Mouse (Mus musculus) 3T3-L1 (cell line): ENCODE data around the gene Zfp382.
"Not testable (repeated sequence)": the region's sequence is repeated elsewhere in the genome, so short reads cannot be mapped to it uniquely, and the experiment has no call there.

Experiments
- DNase-seq: peaks from one replicate; pipeline ENCODE4 v3.0.0-alpha.2; 2015; ENCODE audit warnings: low read depth, low spot score

Gene Zfp382

DNA sequence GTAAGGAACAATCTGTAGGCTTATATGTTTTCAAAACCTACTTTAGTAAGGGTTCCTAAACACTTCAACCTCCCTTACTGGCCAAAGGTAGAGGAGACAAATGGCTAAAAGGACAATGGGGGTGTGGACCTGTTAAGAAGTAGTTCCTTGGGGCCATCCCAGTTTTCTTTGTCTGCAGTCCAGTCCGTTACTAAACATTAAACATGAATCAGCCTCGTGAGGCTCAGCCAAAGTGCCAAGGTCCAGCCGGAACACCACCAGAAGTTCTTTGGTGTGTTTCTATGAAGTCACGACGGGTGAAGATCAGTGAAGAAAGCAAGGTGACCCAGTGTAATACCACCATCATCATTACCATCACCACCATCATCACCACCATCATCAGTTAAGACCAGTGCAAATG lies 25.3 kb downstream of the Zfp382 start:
- DNase-seq = no peak

DNA sequence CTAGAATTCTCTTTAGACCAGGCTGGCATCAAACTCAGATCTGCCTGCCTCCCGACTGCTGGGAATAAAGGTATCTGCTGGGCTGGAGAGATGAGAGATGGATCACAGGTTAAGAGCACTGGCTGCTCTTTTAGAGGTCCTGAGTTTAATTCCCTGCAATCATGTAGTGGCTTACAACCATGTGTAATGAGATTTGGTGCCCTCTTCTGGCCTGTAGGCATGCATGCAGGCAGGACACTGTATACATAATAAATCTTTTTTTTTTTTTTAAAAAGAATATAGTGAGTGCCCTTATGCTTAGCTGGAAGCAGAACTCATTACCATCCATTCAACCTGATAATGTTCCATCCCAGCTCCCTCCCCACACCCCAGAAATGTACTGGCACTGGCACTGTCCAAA lies 32.3 kb downstream of the Zfp382 start:
- no peak for DNase-seq

DNA sequence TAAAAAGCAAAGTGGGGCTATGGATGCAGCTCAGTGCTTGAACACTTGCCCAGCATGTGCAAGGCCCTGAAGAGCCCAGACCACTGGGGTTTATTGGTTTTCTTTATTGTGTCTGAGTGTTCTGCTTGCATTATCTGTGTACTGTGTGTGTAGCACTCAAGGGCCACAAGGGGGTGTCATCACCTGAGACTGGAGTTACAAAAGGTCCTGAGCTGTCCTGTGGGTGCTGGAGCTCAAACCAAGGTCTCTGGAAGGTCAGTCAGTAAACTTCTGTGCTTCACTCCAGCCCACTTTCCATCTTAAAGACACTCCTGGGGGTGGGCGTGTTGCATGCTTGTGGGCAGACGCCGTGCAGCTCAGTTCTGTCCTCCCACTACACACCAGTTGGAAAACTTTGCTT lies 33.8 kb downstream of the Zfp382 start:
- DNase-seq = no peak

DNA sequence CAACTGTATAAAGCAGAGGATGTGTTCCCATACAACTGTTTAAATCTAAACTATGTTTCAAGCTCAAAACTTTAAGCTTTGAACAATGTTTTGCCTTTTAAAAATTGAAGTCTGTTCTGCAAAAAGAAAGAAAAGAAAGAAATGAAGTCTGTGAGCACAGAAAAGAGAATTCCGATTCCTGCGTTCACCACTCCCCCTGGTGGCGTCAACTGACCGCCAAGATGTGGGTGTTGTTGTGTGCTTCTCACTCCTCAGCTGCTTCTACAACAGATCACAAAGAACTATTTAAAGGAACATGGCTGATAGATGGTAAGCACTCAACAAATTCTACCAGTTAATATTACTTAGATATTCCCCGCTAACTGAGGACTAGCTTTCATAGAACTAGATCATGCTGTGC lies 41.4 kb downstream of the Zfp382 start:
- DNase-seq = no peak

DNA sequence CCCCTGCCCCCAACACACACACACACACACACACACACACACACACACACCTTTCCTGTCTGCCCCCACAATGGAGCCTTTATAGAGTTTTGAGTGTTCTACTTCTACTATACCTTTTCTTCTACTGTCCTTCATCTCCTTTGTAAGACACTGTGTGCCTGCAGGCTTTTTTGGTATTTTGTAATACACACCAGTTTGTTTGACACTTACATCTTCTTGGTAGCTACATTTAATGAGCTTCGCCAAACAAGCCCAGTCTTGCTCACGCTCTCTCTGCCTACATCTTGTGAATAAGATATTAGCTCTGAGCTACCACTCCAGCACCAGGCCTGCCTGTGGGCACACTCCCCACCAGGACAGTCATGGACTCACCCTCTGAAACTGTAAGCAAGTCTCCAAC lies 43.0 kb downstream of the Zfp382 start:
- no peak for DNase-seq

DNA sequence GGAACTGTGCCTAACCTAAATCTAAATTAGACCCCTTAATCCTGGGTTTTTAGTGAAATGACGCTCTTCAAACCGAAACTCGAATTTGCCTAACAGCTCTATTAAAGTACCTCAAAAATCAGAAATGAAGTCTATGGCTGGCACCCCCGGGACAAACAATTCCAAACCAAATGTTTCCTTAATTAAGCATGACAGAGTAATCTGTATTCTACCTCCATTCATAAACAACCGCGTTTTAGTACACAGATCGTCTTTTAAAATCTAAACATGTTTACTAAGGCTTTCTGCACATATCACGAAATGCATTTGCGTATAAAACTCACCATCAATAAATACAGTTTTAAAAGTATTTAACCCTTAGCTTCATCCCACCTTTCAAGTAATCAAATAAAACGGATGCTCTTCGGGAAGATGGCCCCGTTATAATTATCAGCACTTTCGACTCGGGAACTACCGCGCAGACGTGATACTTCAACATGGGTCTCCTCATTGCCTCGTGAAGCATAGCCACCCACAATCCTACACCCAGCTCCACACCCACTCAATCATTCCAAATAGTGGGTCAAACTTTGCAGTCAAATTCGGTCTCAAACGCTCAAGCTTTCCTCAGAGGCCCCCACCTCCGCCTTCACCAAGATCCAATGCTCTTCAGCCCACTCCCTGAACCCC lies 47.3 kb downstream of the Zfp382 start:
- DNase-seq = peak; percentile 53

DNA sequence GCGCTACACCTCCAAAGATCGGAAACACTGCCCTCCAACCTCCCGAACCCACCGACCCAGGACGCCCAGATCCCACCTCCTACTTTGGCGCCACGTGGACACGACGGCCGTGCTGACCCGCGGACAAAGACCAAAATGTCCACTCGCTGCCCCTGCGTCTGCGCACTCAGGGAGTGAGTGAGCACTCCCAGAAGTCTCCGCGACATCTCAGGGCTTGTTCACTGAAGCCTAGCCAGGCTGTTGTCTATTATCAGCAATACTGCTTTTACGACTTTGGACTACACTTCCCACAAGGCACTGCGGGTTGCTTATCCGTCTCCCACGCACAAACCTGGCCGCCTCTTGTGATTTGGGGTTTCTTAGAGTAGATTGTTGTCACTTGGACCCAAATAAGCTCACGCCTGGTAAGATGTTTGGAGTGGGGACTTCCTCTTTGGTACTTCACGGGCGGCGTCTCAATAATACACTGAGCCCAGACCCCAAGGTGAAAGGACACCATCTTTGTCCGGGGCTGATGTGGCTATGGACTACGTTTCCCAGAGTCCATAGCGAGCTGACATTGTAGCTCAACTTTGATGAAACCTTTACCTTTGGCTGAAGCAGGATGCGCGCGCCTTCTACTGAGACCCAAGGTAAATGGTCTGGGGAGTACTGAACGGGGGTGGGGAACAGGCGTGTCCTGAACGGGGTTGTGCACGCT lies 48.0 kb downstream of the Zfp382 start, which contains the start of gene Zfp146:
TSS of gene Zfp146 (minus strand) at position 168 of the 700 bp plus-strand sequence.
- peak; percentile 96 for DNase-seq

DNA sequence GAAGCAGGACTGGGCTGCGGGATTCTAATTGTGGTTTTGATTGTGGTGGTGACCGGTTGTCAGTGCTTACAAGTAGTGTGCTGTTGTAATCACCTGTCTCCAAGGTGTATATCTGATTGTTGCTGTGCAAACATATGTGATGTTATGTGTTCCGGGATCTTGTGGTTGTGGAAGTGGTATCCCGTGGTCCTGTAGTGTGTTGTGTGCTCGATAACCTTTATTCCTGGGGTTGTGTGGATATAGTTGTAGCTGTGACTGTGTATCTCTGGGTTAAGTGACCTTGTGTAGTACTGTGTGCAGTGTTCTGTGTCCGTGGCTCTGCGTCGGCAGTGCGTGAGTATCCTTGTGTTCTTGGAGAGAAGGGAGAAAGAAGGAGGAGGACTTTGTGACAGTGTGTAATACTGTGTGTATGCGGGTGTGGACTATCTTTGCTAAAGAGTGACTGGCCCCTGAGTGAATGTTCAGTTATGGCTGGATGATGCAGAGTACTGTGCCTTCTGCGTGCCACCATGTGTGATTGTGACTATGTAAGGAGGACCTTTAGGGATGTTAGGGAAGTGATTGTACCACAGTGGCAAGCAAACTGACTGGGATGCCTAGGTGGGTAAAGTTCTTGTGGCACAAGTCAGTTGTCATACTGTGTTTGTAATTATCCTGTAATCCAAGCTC lies 48.7 kb downstream of the Zfp382 start:
- peak; percentile 5 for DNase-seq

DNA sequence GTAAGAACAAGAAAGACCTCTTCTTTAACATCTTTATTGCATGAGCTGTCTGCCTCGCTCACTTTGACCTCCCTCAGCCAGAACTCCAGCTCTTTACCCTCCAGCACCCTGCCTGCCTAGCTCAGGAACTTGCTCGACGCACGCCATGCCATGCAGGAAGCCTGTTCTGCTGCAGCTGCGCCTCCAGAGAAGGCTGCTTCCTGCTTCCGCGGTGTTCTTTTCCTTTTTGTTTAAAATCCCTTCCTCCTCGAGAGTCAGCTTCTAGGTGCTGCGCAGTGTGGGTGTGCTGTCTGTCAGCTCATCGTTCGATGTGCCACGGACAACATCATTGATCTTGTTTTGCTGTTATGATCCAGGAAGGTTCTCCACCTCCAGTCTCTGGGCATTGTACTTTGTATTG lies 54.7 kb downstream of the Zfp382 start:
- DNase-seq = no peak

DNA sequence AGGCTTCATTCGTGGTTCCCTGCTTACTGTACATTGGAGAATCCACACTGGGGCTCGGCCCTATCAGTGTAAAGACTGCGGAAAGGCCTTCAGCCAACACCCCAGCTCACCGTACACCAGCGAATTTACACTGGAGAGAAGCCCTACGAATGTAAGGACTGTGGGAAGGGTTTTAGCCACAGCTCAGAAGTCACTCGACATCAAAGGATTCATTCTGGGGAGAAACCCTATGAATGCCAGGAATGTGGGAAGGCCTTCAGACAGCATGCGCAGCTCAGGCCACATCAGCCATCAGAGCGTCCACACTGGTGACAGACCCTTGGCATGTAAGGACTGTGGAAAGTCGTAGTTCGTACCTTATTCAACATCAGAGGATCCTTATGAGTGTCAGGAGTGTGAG lies 56.5 kb downstream of the Zfp382 start:
- no peak for DNase-seq

DNA sequence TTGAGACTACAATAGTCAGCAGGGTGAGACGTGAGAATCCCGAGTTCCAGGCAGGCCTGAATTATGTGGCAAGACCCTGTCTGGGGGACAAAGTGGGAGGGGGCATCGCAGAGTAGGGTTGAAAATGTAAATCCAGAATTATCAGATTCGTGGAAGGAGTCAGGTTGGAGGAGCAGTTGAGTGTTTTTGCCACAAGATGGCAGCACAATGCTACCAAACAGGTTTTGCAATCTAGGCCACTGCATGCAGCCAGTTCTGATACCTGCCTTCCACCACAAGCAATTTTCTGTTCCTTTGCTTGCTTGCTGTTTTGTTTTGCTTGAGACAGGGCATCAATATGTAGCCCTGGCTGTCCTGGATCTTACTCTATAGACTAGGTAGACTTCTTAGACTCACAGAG lies 59.6 kb downstream of the Zfp382 start:
- DNase-seq = peak; percentile 77

DNA sequence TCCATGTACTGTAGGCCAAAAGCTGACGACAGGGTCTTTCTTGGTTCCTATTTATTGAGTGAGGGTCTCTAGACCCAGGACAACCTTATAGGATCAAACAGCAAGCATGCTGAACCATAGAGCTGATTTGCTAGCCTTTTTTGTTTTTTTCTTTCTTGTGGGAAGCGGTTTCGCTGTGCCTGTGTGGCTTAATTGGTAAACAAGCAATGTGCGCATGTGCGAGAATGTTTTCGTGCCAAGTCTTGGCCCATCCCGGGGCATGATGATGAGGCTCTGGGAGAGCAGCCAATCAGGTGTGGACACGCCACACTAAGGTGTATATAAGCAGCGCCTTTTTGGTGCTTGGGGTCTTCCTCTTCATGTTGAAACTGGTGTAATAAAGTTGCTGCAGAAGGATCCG lies 60.2 kb downstream of the Zfp382 start:
- DNase-seq = not testable (repeated sequence)

DNA sequence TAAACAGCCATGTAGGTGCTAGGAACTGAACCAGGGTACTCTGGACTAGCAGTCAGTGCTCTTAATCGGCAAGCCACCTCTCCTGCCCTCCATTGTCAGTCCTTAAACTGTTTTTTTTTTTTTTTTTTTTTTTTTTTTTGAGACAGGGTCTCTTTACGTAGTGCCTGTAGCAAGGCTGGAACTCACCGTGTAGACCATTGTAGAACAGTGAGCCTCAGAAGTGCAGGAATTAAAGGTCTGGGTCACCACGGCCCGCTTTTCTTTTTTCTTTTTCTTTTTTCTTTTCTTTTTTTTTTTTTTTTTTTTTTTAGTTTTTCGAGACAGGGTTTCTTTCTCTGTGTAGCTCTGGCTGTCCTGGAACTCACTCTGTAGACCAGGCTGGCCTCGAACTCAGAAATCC lies 61.4 kb downstream of the Zfp382 start:
- not testable (repeated sequence) for DNase-seq

DNA sequence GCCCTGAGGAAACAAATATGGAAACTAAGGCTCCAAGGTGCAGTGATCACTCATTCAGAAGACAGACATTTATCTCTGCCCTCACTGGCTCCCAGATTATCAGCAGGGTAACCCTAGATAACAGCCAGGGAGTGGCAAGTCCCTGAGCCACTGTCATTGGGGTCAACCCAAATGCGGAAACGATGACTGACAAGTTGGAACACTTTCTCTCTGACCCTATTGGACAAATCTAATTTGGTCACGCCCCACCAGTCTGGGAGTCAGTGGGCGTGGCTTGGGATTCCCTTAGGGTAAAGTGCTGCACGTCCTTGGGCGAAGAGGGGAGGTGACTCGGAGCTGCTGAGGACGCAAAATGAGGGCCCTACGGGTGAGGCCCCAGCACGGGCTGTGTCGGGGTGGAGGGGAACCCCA lies 62.1 kb downstream of the Zfp382 start, which contains the start of gene Cox7a1:
TSS of gene Cox7a1 (plus strand) at position 266 of the 411 bp plus-strand sequence.
- DNase-seq = peak; percentile 66
